Mouse (Mus musculus): ENCODE data around the gene Aaas. TPM values are rescaled to one million over a fixed set of nuclear protein-coding genes. Genes with fewer than 3 reads are reported as not detected.
A peak's percentile ranks its signal among the peaks of the same experiment; 100 is the strongest.

The Aaas gene
- total RNA-seq, 4 experiments from 2014 or later = 5.3 to 7.5 (median 6.8) TPM

DNA sequence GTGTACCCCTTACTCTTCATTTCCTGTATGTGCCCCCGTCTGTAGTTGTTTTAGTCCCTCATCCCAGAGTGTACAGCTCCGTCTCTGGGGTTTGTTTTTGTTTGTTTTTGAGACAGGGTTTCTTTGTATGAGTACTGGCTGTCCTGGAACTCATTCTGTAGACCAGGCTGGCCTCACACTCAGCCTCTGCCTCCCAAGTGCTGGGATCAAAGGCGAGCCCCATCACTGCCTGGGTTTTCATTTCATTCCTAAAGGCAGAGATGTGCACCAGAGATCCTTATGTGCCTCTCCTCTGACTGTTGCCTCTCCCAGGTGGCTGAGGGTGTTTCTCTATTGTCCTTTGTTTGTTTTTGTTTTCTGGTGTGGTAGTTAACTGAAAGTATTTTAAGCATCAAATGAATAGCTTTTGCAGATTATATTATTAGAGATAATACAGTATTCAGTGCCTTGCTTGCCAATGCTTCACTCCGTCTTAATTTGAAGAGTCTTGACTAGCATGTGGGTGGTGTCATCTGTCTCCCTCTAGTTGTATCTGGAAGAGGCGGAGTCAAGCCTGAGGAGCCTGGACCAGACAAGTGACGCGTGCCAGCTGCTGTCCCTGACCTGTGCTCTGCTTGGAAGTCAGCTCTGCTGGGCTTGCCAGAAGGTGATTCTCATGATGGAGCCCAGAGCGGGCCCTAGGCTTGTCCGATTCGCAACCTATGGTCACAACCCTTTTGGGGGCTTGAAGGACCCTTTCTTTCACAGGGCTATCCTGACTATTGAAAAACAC, 40.3 kb downstream of the Aaas start:
- no peak for DNase-seq (ENCODE audit: low spot score in 2 of 2)

DNA sequence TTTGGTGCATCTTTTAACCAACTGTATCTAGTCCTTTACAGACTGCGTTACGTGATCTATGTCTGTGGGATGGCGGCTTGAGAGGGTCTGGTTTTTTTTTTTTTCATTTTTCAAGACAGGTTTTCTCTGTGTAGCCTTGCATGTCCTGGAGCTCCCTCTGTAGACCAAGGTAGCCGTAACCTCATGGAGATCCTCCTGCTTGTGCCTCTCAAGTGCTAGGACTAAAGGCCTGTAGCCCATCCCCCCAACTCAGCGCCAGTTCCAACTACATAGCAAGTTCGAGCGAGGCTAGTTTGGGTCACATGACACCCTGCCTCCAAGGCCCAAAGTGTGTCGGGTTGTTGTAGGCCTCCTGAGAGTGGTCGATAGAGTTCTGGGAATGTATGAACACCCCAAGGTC, 41.9 kb downstream of the Aaas start:
- no peak for DNase-seq (ENCODE audit: low spot score in 2 of 2)

DNA sequence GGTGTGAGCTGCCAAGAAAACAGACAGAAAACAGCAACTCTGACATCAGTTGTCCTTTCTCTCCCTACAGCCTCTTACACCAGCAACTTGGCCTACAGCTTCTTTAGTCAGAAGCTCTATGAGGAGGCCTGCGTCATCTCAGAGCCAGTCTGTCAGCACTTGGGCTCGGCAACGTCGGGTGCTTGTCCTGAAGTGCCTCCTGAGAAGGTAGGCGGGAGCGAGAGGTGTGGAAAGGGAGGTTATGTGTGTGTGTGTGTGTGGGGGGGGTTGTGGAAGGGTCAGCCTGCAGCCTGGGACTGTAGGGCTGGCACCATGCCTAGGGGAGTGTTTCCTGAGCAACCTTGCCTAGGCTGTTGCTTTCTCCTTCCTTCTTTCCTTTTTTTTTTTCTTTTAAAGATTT, 48.0 kb downstream of the Aaas start:
- no peak for DNase-seq (ENCODE audit: low spot score in 2 of 2)

DNA sequence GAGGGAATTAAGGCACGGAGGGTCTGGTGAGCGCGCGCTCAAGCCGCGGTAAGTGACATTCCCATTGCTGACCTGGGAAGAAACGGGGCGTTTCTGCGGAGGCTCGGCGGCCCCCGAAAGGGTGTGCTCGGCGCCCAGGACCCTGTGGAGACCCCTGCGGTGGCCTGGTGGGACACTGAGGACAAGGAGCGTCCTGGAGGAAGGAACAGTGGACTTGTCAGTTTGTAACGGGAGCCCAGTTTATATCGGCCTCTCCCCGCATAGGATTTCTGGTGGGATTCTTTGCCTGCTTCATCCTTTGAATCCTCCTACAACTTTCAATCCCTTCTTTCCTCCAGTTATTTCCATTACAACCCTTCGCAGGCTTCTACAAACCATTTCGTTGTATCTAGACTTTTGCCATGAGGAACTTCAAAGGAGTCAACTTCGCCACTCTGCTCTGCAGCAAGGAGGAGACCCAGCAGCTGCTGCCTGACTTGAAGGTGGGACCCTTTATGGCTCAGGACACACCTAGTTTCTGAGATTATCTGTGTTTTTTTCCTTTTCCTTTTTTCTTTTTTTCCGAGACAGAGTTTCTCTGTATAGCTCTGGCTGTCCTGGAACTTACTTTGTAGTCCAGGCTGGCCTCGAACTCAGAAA, 54.1 kb downstream of the Aaas start:
- no peak for DNase-seq (ENCODE audit: low spot score in 2 of 2)

DNA sequence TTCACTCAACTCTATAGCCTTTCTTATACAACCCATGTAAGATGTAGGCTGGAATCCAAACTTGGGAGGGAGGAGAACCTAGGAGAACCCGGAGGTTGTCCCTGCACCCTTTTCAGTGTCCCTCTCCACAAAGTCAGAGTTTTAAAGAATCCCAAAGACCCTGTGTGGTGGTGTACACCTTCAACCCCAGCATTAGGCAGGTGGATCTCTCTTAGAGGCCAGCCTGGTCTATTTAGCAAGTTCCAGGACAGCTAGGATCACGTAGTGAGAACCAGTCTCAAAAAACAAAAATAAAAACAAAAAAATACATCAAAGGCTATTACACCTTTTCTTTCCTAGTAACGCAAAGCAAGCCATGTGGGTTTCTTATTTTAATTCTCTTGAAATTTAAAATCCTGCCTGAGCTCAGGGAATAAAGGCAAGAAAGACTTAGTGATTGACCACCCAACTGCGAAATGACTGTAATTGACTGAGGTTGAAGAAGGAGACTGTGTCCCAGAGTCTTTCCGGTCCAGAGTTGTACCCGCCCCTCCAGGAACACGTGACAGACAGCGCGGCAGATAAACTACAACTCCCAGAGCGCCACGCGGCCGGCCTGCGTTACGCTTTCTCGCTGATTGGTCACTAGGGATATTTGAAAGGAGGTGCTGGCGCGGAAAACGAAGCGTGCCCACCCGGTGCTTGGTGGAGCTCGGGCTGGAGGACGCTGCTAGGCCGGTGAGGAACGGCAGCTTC, 54.8 kb downstream of the Aaas start, which contains the start of gene Espl1:
TSS of gene Espl1 (plus strand) at position 634 of the 735 bp plus-strand sequence.
- DNase-seq (ENCODE audit: low spot score in 2 of 2) = peak; percentile 85 to 89

Other genes starting within 250 kb of the Aaas start
- gene Spryd3, start 214.5 kb downstream of the Aaas start, total RNA-seq (2022) = 1 to 10 TPM; 6.8 to 8.7 (median 7.3) TPM
- 10 to 100 TPM; 14.2 to 49.0 (median 27.1) TPM for gene Igfbp6, start 206.4 kb downstream of the Aaas start, total RNA-seq (2022)
- under 1 TPM in 2 of 4 experiments, not detected in 2; 0.10 to 0.21 TPM for gene Soat2, start 200.2 kb downstream of the Aaas start, total RNA-seq (2022)
- 10 to 100 TPM; 25.6 to 28.1 (median 26.8) TPM for gene Zfp740, start 147.5 kb downstream of the Aaas start, total RNA-seq (2022)
- 1 to 10 TPM; 5.6 to 8.5 (median 7.6) TPM for gene Csad, start 146.0 kb downstream of the Aaas start, total RNA-seq (2022)
- gene Itgb7, start 118.8 kb downstream of the Aaas start, total RNA-seq (2022) = 1 to 10 TPM in 2 of 4 experiments, under 1 TPM in 2; 0.34 to 1.8 (median 1.0) TPM
- gene Rarg, start 93.3 kb downstream of the Aaas start, total RNA-seq (2022) = 1 to 10 TPM; 4.4 to 9.8 (median 8.4) TPM
- not detected for gene Gm9918, start 80.2 kb downstream of the Aaas start, total RNA-seq (2022)
- 10 to 100 TPM; 14.9 to 17.3 (median 15.7) TPM for gene Mfsd5, start 71.3 kb downstream of the Aaas start, total RNA-seq (2022)
- gene Espl1, start 54.5 kb downstream of the Aaas start, total RNA-seq (2022) = under 1 TPM in 3 of 4 experiments, not detected in 1; 0.07 to 0.58 (median 0.21) TPM
- 100 to 1,000 TPM; 260 to 281 (median 273) TPM for gene Pfdn5, start 24.7 kb downstream of the Aaas start, total RNA-seq (2022)
- 10 to 100 TPM; 17.5 to 21.6 (median 18.9) TPM for gene Myg1, start 19.1 kb downstream of the Aaas start, total RNA-seq (2022)
- gene Sp7, start 16.4 kb upstream of the Aaas start, total RNA-seq (2022) = not detected
- gene Sp1, start 55.4 kb upstream of the Aaas start, total RNA-seq (2022) = 10 to 100 TPM; 17.9 to 22.2 (median 20.5) TPM
- 10 to 100 TPM in 3 of 4 experiments, 1 to 10 TPM in 1; 9.9 to 14.2 (median 11.7) TPM for gene Amhr2, start 94.6 kb upstream of the Aaas start, total RNA-seq (2022)
- 10 to 100 TPM; 16.4 to 22.3 (median 20.2) TPM for gene Prr13, start 108.3 kb upstream of the Aaas start, total RNA-seq (2022)
- gene Pcbp2, start 119.8 kb upstream of the Aaas start, total RNA-seq (2022) = 100 to 1,000 TPM; 379 to 451 (median 385) TPM
- not detected for gene Gm10337, start 153.0 kb upstream of the Aaas start, total RNA-seq (2022)
- gene Map3k12, start 166.3 kb upstream of the Aaas start, total RNA-seq (2022) = 1 to 10 TPM in 3 of 4 experiments, under 1 TPM in 1; 0.68 to 1.9 (median 1.5) TPM
- 10 to 100 TPM; 29.0 to 40.3 (median 35.2) TPM for gene Tarbp2, start 167.4 kb upstream of the Aaas start, total RNA-seq (2022)
- 1 to 10 TPM in 2 of 4 experiments, under 1 TPM in 2; 0.82 to 1.5 (median 1.1) TPM for gene Npff, start 174.2 kb upstream of the Aaas start, total RNA-seq (2022)

Measured in gastrocnemius, adult 8-10 months (tissue).